Mouse (Mus musculus): ENCODE data around the gene Nkx1-2. TPM values are rescaled to one million over a fixed set of nuclear protein-coding genes. Genes with fewer than 3 reads are reported as not detected.

The Nkx1-2 gene
- 0.06 and 0.09 TPM in 2 replicates for polyA plus RNA-seq (2012; rRNA removed; ENCODE audit: low replicate concordance)

DNA sequence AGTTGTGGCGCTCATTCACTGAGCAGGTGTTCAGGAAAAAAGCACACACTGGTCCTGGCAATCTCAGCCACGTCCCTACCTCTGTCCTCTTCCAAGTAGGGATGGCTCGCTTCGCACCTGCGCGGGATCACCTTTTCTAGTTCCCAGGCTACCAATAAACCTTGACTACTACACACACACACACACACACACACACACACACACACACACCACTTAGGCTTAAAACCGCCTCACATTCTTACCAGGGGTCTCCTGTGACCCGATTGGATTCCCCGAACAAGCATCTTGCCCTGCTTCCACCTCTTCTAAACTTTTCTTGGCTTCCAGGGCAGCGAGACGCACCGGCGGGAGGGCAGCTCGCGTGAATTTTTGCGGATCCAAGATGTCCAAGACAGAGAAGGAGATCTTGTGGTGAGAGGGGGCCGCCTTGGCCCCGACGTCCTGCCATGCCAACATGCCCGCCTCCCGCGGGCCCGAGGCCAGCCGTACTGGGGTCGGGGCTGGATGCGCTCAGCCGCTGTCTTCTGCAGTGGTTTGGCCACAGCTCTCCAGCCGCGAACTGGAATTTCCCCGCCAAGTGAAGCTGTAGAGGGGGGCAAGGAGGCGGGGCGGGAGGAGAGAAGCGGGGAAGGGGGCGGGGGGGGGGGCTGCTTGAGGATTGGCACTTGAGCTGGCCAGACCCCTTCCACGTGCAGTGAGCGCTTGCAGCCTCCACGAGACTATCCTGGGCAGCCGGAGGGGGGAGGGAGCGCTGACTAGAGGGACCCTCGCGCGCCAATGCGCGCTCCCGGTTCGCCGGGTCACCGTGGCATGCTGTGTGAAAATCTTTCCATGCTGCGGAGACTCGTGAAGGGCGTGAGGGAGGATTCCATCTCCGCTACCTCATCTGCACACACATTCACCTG is at the start of gene Nkx1-2:
Nkx1-2 (minus strand) TSS at position 567 of the 905 bp plus-strand sequence.

DNA sequence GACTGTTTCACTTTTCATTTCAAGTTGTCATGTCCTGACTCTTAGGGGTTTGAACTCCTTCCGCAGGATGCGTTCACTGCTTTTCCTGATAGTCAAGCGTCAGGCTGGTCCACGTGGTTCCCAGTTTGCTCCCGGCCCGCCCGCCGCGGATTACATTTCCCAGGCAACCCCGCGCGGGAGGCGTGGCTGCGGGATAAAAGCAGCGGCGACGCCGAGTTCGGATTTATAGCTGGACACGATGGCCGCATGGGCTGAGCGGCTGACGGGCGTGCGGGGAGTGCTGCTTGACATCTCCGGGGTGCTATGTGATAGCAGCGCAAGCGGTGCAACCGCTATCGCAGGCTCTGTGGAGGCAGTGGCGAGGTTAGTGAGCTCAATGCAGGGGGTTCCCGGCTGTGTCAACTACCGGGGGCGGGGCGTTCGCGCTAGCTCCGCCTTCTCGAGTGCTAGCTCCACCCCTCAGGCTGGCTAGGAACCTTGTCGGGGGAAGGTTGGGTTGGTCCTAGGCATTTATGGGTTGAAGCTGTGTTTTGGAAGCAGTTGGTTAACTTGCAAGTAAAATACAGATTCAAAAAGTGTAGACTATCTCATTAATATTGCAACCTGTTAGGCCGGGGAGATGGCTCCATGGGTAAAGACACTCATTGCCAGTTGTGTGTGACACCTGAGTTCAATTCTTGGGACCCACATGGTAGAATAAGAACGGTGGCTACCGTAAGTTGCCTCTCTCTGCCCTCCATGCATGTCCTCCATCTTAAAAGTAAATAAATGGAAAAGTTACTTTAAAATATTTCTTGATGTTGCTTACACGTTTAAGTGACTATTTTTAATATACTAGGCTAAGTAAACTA is 11.3 kb upstream of the Nkx1-2 start, which contains the start of gene Lhpp:
Lhpp (plus strand) TSS at position 171 of the 851 bp plus-strand sequence.

DNA sequence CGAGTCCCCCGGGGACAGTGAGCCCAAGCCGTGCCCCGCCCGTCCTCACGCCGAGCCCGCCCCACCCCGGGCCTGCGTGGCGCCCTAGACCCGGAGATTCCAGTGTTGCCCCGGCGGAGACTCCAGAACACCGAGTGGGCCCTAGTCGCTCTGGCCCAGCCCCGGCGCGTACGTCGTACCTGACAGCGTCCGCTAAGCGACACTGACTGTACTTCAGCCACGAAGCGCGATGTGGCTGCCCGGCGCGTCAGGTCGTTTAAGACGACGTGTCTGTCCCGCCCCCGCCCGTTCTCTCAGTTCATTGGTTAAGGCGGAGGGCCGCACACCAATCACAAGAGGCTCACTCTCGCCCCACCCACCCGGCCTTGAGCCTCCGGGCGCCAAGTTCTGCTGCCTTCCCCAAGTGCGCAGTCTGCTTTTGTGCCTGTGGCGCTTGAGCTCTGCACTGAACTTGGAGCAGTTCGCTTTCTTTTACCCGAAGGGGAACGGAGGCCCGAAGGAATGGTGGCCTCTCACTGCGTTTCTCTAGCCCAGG is 23.3 kb downstream of the Nkx1-2 start, which contains the start of gene Oat:
Oat (minus strand) TSS at position 283 of the 535 bp plus-strand sequence.

Other genes starting within 250 kb of the Nkx1-2 start
- gene Oat, start 23.2 kb downstream of the Nkx1-2 start, polyA plus RNA-seq (2012; rRNA removed; ENCODE audit: low replicate concordance) = 116 and 163 TPM in 2 replicates
- gene Lhpp, start 11.0 kb upstream of the Nkx1-2 start, polyA plus RNA-seq (2012; rRNA removed; ENCODE audit: low replicate concordance) = 31.6 and 78.5 TPM in 2 replicates
- gene Fam53b, start 214.2 kb upstream of the Nkx1-2 start, polyA plus RNA-seq (2012; rRNA removed; ENCODE audit: low replicate concordance) = 49.8 and 54.8 TPM in 2 replicates

All from subcutaneous adipose tissue, adult 2 months (tissue).